Mouse (Mus musculus) hematopoietic stem cell, adult 5-6 weeks (primary cell): Measurements from ENCODE around the gene Ddx27. TPM values are rescaled to one million over a fixed set of nuclear protein-coding genes. Genes with fewer than 3 reads are reported as not detected.

Experiments used
- ATAC-seq, 2 experiments: fragments of 125-278 bp in 1 of 2; replicated peaks in 1 of 2; 2 replicates each; pipeline ENCODE4 v1.8.0; 2016 to 2017; ENCODE audit warnings: inconsistent platforms in 2 of 2, mild to moderate bottlenecking in 2 of 2, moderate number of reproducible peaks in 2 of 2, low read depth in 1 of 2, moderate TSS enrichment in 1 of 2; ENCODE audit not compliant: low FRiP score in 2 of 2, poor library complexity in 2 of 2, severe bottlenecking in 2 of 2, insufficient read depth in 1 of 2, low TSS enrichment in 1 of 2
- total RNA-seq: library from RNA; stranded (forward); fragments of 172-1452, 232-1000 nt; gene quantifications from 2 replicates; pipeline ENCODE4 v1.2.3, GENCODE M21; 2017

Gene Ddx27
- total RNA-seq, result 89.6 and 120 TPM in 2 replicates

GRCm38 (mm10) chr2:167014702-167015381 is at the start of gene Ddx27:
TSS of gene Ddx27 (plus strand) at chr2:167015193.
- peak; percentile 86 to 95 for ATAC-seq

DNA sequence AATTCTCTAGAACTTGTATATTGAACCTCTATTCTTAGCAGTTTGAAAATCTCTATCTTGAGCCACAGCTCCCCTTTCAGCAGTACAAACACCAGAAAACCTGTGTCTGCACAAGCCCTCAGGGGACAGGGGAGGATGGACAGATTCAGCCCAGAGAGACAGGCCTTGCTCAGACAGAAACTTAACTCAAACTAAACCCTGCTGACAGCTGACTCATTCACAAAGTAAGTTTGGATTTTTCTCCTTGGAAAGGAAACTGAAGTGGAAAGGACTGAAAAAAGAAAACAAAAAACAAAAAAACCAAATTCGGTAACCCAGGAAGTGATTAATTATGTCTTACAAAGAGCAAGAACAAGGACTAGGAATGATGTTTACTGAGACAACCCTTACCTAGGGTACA is 41.8 kb upstream of the Ddx27 start:
- no peak for ATAC-seq

GRCm38 (mm10) chr2:166974177-166974872 is 40.7 kb upstream of the Ddx27 start:
- no peak for ATAC-seq

- ATAC-seq, result peak; percentile 43 to 50; a peak in 2 of 4 replicates
These were observed 38.6 kb upstream of the Ddx27 start for GRCm38 (mm10) chr2:166976356-166976755.

GRCm38 (mm10) chr2:166977490-166977889 is 37.5 kb upstream of the Ddx27 start:
- no peak for ATAC-seq

DNA sequence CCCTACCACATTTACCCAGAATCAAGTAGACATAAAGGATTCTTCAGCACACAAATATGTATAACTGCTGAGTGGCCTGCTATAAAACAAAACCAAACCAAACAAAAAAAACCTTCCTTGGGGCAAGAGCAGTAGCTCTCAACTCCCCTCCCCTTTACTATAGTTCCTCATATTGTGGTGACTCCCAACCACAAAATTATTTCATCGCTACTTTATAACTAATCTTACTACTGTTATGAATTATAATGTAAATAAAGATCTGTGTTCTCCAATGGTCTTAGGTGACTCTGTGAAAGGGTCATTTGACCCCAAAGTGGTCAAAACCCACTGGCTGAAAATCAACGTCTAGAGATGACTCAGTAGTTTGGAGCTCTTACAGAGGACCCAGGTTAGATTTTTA is 34.8 kb upstream of the Ddx27 start:
- ATAC-seq, result peak; percentile 59 to 66; a peak in 3 of 4 replicates

- no peak for ATAC-seq
These were observed 31.6 kb upstream of the Ddx27 start for GRCm38 (mm10) chr2:166983351-166983894.

GRCm38 (mm10) chr2:166990861-166991260 is 24.1 kb upstream of the Ddx27 start:
- ATAC-seq, result no peak

- ATAC-seq, result no peak
These were observed 23.0 kb upstream of the Ddx27 start for GRCm38 (mm10) chr2:166991945-166992344.

GRCm38 (mm10) chr2:166995021-166995795 is 19.8 kb upstream of the Ddx27 start:
- ATAC-seq, result peak; percentile 10 to 24; a peak in 1 of 4 replicates

- ATAC-seq, result peak; percentile 91 to 94
These were observed 19.0 kb upstream of the Ddx27 start, which contains the start of gene Stau1 for GRCm38 (mm10) chr2:166995796-166996532. TSS of gene Stau1 (minus strand) at chr2:166996299.

DNA sequence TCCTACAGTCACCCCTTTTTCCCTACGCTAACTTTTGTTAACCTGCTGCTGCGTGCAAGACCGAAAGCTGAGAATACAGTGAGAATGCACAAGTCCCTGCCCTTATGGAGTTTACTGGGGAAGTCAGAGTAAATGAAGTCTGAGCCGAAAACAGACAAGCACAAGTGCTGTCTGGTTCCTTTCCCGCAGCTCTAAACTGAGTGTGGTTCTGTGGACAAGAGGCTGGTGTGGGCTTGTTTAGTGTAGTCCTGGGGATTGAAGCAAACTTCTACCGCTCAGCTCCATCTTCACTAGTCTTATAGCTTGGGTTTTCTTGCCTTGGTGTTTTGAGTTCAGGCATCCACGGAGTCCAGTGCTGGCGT is 18.5 kb upstream of the Ddx27 start:
- peak; percentile 15 to 26; a peak in 3 of 4 replicates for ATAC-seq

DNA sequence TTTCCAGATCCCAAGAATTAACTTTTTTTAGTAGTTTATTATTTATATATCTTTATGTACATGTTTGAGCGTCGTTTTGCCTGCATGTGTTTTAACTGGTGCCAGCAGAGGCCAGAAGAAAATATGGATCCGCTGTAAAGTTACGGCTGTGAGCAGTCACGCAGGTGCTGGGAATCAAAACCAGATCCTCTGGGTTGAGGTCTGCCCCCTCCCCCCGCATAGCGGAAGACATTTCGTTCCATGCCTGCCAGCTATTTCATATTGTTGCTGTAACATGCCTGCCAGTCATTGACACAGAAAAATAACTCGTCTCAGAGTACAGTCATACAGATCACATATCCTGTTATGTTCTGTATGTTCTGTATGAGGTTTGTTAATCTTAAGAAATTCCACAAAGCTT is 13.5 kb upstream of the Ddx27 start:
- ATAC-seq, result no peak

DNA sequence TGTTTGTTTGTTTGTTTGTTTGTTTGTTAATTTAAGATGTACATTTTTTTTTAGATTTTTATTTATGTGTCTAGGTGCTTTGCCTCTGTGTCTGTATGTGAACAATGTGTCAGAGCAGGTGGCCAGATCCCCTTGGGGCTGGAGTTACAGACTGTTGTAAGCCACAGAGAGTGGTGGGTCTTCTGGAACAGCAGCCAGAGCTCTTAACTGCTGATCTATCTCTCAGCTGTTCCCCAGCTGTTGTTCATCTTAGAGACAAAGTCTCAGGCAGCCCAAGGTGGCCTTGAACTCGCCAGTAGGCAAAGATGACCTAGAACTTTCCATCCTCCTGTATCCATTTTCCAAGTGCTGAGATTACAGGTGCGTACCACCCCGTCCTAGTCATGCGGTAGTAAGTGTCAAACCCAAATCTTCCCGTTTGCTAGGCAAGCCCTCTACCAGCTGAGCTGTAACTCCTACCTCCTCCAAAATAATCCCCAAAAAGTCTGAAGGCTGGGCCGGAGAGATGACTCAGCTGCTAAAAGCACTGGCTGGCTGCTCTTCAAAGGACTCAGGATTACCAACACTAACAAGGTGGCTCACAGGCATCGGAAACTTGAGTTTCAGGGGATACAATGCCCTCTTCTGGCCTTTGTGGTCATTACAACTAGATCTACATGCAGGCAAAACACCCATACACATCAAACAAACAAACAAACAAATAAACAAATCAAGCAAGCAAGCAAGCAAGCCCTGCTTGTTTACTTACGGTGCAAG is 10.7 kb upstream of the Ddx27 start:
- peak; percentile 80 to 86 for ATAC-seq

DNA sequence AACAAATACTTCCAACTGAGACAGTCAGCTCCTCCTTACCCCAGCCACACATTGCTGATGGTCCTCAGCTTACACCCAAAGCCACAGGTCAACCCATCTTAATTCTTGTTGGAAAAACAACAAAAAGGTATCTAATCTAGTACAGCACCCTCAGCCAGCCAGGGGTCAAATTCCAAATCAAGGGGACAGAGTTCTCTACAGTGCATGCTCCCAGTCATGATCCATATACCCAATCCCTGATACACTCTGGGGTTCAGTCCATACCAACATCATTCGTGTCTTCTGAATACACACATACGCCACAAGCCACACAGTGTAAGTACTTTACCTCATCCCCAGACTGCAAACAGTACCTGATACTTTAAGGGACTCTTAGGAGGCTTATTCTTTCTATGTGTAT is 8.6 kb upstream of the Ddx27 start:
- no peak for ATAC-seq

- no peak for ATAC-seq
These were observed 7.9 kb upstream of the Ddx27 start for GRCm38 (mm10) chr2:167007001-167007491.
